Mouse (Mus musculus): ENCODE results near the gene Olfr930. TPM values are rescaled to one million over a fixed set of nuclear protein-coding genes. Genes with fewer than 3 reads are reported as not detected.

The Olfr930 gene
- not detected for polyA plus RNA-seq (2014; fragmentation: Illumina TruSeq; extraction: RNeasy Lipid Tissue Mini Kit (QIAGEN cat#74804); ENCODE audit: low read depth, low replicate concordance)

DNA sequence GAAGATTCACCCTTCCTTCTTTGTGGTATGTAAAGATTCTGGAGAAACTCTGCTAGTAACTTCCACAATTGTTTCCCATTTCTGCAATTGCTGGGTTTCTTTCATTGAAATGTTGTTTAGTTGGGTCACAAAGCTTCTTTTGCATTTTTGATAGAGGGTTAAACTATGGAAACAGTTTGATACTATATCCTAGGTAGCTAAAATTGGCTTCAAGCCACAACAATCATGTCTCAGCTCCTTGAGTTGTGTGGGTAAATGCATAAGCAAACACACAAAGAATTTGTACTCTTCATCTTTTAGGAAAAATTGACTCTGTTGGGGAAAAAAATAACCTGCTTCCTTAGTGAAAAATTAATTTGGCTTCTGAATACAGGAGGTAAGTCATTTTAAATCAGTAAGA, at the start of gene Olfr930:
Gene Olfr930, plus strand, starts transcription at position 301 of the 400 bp plus-strand sequence.

DNA sequence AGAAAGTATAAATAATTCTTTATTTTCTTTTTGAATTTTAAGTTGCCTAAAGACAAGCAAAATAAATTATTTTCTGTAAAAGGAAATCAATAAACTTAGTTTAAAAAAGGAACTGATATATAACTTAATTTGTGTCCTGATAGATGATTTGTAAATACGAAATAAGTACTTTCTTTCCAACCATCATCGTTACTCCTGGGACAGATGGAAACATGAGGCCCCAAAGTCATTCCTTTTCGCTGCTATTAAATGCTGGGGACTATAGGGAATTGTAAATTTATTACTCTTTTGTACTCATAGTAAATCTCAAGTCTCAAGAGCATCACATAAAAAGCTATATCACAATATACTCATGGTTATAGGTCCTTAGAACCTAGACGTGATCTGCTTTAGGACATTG, 42.4 kb downstream of the Olfr930 start, which contains the start of gene Olfr933:
Gene Olfr933, plus strand, starts transcription at position 301 of the 400 bp plus-strand sequence.

Other genes starting within 250 kb of the Olfr930 start
- gene Olfr919, start 226.1 kb upstream of the Olfr930 start, polyA plus RNA-seq (2014; fragmentation: Illumina TruSeq; extraction: RNeasy Lipid Tissue Mini Kit (QIAGEN cat#74804); ENCODE audit: low read depth, low replicate concordance), result not detected
- gene Vwa5a, start 211.5 kb upstream of the Olfr930 start, polyA plus RNA-seq (2014; fragmentation: Illumina TruSeq; extraction: RNeasy Lipid Tissue Mini Kit (QIAGEN cat#74804); ENCODE audit: low read depth, low replicate concordance), result 8.6 TPM
- 0.22 TPM for gene Olfr920, start 177.5 kb upstream of the Olfr930 start, polyA plus RNA-seq (2014; fragmentation: Illumina TruSeq; extraction: RNeasy Lipid Tissue Mini Kit (QIAGEN cat#74804); ENCODE audit: low read depth, low replicate concordance)
- gene Olfr921, start 156.7 kb upstream of the Olfr930 start, polyA plus RNA-seq (2014; fragmentation: Illumina TruSeq; extraction: RNeasy Lipid Tissue Mini Kit (QIAGEN cat#74804); ENCODE audit: low read depth, low replicate concordance), result not detected
- not detected for gene Olfr922, start 115.2 kb upstream of the Olfr930 start, polyA plus RNA-seq (2014; fragmentation: Illumina TruSeq; extraction: RNeasy Lipid Tissue Mini Kit (QIAGEN cat#74804); ENCODE audit: low read depth, low replicate concordance)
- gene Olfr923, start 103.3 kb upstream of the Olfr930 start, polyA plus RNA-seq (2014; fragmentation: Illumina TruSeq; extraction: RNeasy Lipid Tissue Mini Kit (QIAGEN cat#74804); ENCODE audit: low read depth, low replicate concordance), result not detected
- gene Olfr924, start 85.4 kb upstream of the Olfr930 start, polyA plus RNA-seq (2014; fragmentation: Illumina TruSeq; extraction: RNeasy Lipid Tissue Mini Kit (QIAGEN cat#74804); ENCODE audit: low read depth, low replicate concordance), result not detected
- gene Olfr26, start 74.7 kb upstream of the Olfr930 start, polyA plus RNA-seq (2014; fragmentation: Illumina TruSeq; extraction: RNeasy Lipid Tissue Mini Kit (QIAGEN cat#74804); ENCODE audit: low read depth, low replicate concordance), result not detected
- not detected for gene Olfr926, start 52.7 kb upstream of the Olfr930 start, polyA plus RNA-seq (2014; fragmentation: Illumina TruSeq; extraction: RNeasy Lipid Tissue Mini Kit (QIAGEN cat#74804); ENCODE audit: low read depth, low replicate concordance)
- not detected for gene Olfr933, start 42.5 kb downstream of the Olfr930 start, polyA plus RNA-seq (2014; fragmentation: Illumina TruSeq; extraction: RNeasy Lipid Tissue Mini Kit (QIAGEN cat#74804); ENCODE audit: low read depth, low replicate concordance)
- gene Olfr934, start 58.5 kb downstream of the Olfr930 start, polyA plus RNA-seq (2014; fragmentation: Illumina TruSeq; extraction: RNeasy Lipid Tissue Mini Kit (QIAGEN cat#74804); ENCODE audit: low read depth, low replicate concordance), result not detected
- gene Olfr935, start 69.9 kb downstream of the Olfr930 start, polyA plus RNA-seq (2014; fragmentation: Illumina TruSeq; extraction: RNeasy Lipid Tissue Mini Kit (QIAGEN cat#74804); ENCODE audit: low read depth, low replicate concordance), result not detected
- gene Olfr146, start 93.6 kb downstream of the Olfr930 start, polyA plus RNA-seq (2014; fragmentation: Illumina TruSeq; extraction: RNeasy Lipid Tissue Mini Kit (QIAGEN cat#74804); ENCODE audit: low read depth, low replicate concordance), result not detected
- gene Olfr937, start 135.1 kb downstream of the Olfr930 start, polyA plus RNA-seq (2014; fragmentation: Illumina TruSeq; extraction: RNeasy Lipid Tissue Mini Kit (QIAGEN cat#74804); ENCODE audit: low read depth, low replicate concordance), result not detected
- not detected for gene Olfr938, start 149.1 kb downstream of the Olfr930 start, polyA plus RNA-seq (2014; fragmentation: Illumina TruSeq; extraction: RNeasy Lipid Tissue Mini Kit (QIAGEN cat#74804); ENCODE audit: low read depth, low replicate concordance)
- 1.5 TPM for gene Olfr27, start 198.3 kb downstream of the Olfr930 start, polyA plus RNA-seq (2014; fragmentation: Illumina TruSeq; extraction: RNeasy Lipid Tissue Mini Kit (QIAGEN cat#74804); ENCODE audit: low read depth, low replicate concordance)
- gene Olfr943, start 236.5 kb downstream of the Olfr930 start, polyA plus RNA-seq (2014; fragmentation: Illumina TruSeq; extraction: RNeasy Lipid Tissue Mini Kit (QIAGEN cat#74804); ENCODE audit: low read depth, low replicate concordance), result not detected

All from testis, adult 10 weeks (tissue).